Mouse (Mus musculus) C2C12 (cell line): Measurements from ENCODE around the gene Slc39a5.

ENCODE experiments used
- CEBPB ChIP-seq: IDR thresholded peaks from one replicate; pipeline ENCODE4 v1.6.1; 2011; ENCODE audit warnings: low read depth, mild to moderate bottlenecking, control low read depth, moderate library complexity
- CTCF ChIP-seq: IDR thresholded peaks from one replicate; pipeline ENCODE4 v1.5.1; 2011; ENCODE audit not compliant: control insufficient read depth, insufficient read depth, insufficient read length
- MAX ChIP-seq: IDR thresholded peaks from one replicate; pipeline ENCODE4 v1.6.1; 2011; ENCODE audit warnings: mild to moderate bottlenecking, control low read depth
- MYOD1 ChIP-seq: IDR thresholded peaks from one replicate; pipeline ENCODE4 v1.6.1; 2011; ENCODE audit warnings: low read depth; ENCODE audit not compliant: control insufficient read depth, insufficient read length
- MYOG ChIP-seq: IDR thresholded peaks from one replicate; pipeline ENCODE4 v1.6.1; 2011; ENCODE audit not compliant: control insufficient read depth, insufficient read length; ENCODE audit errors: extremely low read depth
- USF1 ChIP-seq: IDR thresholded peaks from one replicate; pipeline ENCODE4 v1.6.1; 2011; ENCODE audit warnings: low read depth, mild to moderate bottlenecking, control low read depth, moderate library complexity

- TF ChIP-seq CTCF, result no peak
- TF ChIP-seq MYOG, result no peak
- no peak for TF ChIP-seq CEBPB
- no peak for TF ChIP-seq USF1
- TF ChIP-seq MAX, result peak; percentile 66
- peak; percentile 40 for TF ChIP-seq MYOD1
These were observed 10.4 kb upstream of the Slc39a5 start, which contains the start of the genes Nabp2 and Rnf41 for GRCm38 (mm10) chr10:128411211-128412054.
